Mouse (Mus musculus): ENCODE measurements around the gene Mecom. TPM values are rescaled to one million over a fixed set of nuclear protein-coding genes. Genes with fewer than 3 reads are reported as not detected.
A peak's percentile ranks its signal among the peaks of the same experiment; 100 is the strongest.

Mecom gene
- polyA plus RNA-seq, 1 experiment from 2014 or later = 68.8 TPM

- Histone ChIP-seq H3K27ac (peak overlapping the region; percentile 16; the same call in 1 of the 2 replicates), H3K9ac (no peak overlapping the region), H3K4me3 (no peak overlapping the region), H3K27me3 (no peaks in the 10 kb centered on the region), H3K4me1 (peaks cover 15% of the 10 kb centered on the region), H3K36me3 (no peaks in the 10 kb centered on the region), H3K9me3 (no peaks in the 10 kb centered on the region), H3K4me2 (no peak overlapping the region)
- ATAC-seq (ENCODE audit: borderline replicate concordance, extremely low read depth, low FRiP score, low TSS enrichment) = no peak
- 64% methylated on average over 4 of the region's 4 CpGs for WGBS
Observed at GRCm38 (mm10) chr3:30097129-30097528, 450.7 kb downstream of the Mecom start.

DNA sequence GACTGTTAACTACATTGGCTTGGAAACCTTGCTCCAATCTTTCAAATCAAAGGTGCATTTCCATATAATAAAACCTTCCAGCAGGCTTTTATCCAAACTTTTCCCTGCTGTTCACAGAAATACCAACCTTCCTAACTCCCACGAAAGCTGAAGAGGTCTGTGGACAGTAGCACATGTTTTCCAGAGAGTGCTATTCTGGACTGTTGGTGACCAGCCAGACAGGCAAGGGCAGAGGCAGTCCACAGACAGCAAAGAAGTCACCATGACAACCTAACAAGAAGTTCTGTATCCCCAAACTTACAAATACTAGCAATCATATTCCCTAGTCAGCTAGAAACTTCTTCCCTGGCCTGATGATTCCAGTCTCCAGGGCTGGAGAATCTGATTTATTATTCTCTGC, 454.8 kb downstream of the Mecom start:
- H3K4me3 ChIP-seq = no peak overlapping the region
- H3K9ac ChIP-seq = no peak overlapping the region
- no peaks in the 10 kb centered on the region for H3K9me3 ChIP-seq
- 45% methylated on average over 1 of the region's 1 CpGs for WGBS
- no peak overlapping the region for H3K27ac ChIP-seq
- H3K4me1 ChIP-seq = peaks cover 15% of the 10 kb centered on the region
- no peak for ATAC-seq (ENCODE audit: borderline replicate concordance, extremely low read depth, low FRiP score, low TSS enrichment)
- H3K4me2 ChIP-seq = no peak overlapping the region
- no peaks in the 10 kb centered on the region for H3K27me3 ChIP-seq
- no peaks in the 10 kb centered on the region for H3K36me3 ChIP-seq

DNA sequence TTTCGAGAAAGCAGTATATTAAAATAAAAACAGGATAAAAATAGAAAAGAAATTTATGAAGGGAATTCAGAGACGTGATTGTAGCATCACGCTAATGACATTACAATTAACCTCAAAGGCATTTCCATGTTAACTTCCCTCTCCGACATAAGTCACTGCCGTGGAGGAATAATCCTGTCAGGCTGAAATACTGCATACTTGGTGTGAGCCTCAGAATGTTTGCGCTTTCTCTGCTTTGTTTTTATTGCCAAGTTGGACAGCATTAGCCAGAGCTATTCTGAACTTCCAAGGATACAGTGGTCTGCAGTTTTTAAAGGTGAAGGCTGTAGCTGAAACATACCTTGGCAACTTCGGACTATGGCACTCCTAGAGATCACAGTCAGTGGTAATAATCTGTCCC, 455.3 kb downstream of the Mecom start:
- Histone ChIP-seq H3K4me3 (no peak overlapping the region), H3K27ac (no peak overlapping the region), H3K9me3 (no peaks in the 10 kb centered on the region), H3K4me2 (no peak overlapping the region), H3K27me3 (no peaks in the 10 kb centered on the region), H3K9ac (no peak overlapping the region), H3K36me3 (no peaks in the 10 kb centered on the region), H3K4me1 (peaks cover 11% of the 10 kb centered on the region)
- 60% methylated on average over 7 of the region's 7 CpGs for WGBS
- no peak for ATAC-seq (ENCODE audit: borderline replicate concordance, extremely low read depth, low FRiP score, low TSS enrichment)

- H3K27ac ChIP-seq = no peak overlapping the region
- no peaks in the 10 kb centered on the region for H3K36me3 ChIP-seq
- H3K9ac ChIP-seq = no peak overlapping the region
- H3K4me1 ChIP-seq = 0 out of 2 replicates have a peak, but pooled peaks cover 5% of the 10 kb centered on the region
- H3K4me3 ChIP-seq = no peak overlapping the region
- H3K9me3 ChIP-seq = no peaks in the 10 kb centered on the region
- H3K4me2 ChIP-seq = no peak overlapping the region
- no peak for ATAC-seq (ENCODE audit: borderline replicate concordance, extremely low read depth, low FRiP score, low TSS enrichment)
- H3K27me3 ChIP-seq = no peaks in the 10 kb centered on the region
- WGBS = 84% methylated on average over 3 of the region's 3 CpGs
Observed at GRCm38 (mm10) chr3:30091860-30092259, 455.9 kb downstream of the Mecom start.

GRCm38 (mm10) chr3:30091401-30091800, 456.4 kb downstream of the Mecom start:
- 83% methylated on average over 1 of the region's 1 CpGs for WGBS
- ATAC-seq (ENCODE audit: borderline replicate concordance, extremely low read depth, low FRiP score, low TSS enrichment) = no peak
- no peaks in the 10 kb centered on the region for H3K9me3 ChIP-seq
- no peak overlapping the region for H3K27ac ChIP-seq
- no peaks in the 10 kb centered on the region for H3K27me3 ChIP-seq
- no peaks in the 10 kb centered on the region for H3K36me3 ChIP-seq
- H3K9ac ChIP-seq = no peak overlapping the region
- H3K4me3 ChIP-seq = no peak overlapping the region
- H3K4me2 ChIP-seq = no peak overlapping the region
- H3K4me1 ChIP-seq = 0 out of 2 replicates have a peak, but pooled peaks cover 5% of the 10 kb centered on the region

GRCm38 (mm10) chr3:30086139-30086538, 461.7 kb downstream of the Mecom start:
- ATAC-seq (ENCODE audit: borderline replicate concordance, extremely low read depth, low FRiP score, low TSS enrichment) = no peak
- H3K4me3 ChIP-seq = no peak overlapping the region
- no peak overlapping the region for H3K27ac ChIP-seq
- WGBS = 64% methylated on average over 6 of the region's 6 CpGs
- H3K9me3 ChIP-seq = no peaks in the 10 kb centered on the region
- no peak overlapping the region for H3K4me2 ChIP-seq
- no peaks in the 10 kb centered on the region for H3K36me3 ChIP-seq
- H3K9ac ChIP-seq = no peak overlapping the region
- H3K27me3 ChIP-seq = no peaks in the 10 kb centered on the region
- peaks cover 2% of the 10 kb centered on the region; the same call in 1 of the 2 replicates for H3K4me1 ChIP-seq

DNA sequence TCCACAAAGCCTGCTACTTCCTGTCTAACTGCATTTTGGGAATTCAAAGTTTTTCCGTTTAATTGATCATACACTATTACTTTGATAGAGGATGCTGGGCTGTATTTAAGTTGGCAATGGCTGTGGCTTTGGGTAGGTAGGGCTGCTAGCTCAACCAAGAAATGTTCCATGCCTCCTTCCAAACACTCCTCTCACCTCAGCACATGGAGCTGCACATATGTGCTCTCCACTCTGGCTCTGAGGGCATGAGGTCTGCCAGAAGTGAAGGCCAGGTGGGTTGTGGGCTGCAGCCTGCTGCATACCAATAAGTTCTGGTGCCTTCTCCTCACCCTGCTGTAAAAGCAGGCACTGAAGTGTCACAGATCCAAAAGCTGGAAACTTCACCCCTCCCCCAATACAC, 464.0 kb downstream of the Mecom start:
- Histone ChIP-seq H3K27me3 (no peaks in the 10 kb centered on the region), H3K9me3 (no peaks in the 10 kb centered on the region), H3K36me3 (no peaks in the 10 kb centered on the region), H3K4me2 (no peak overlapping the region), H3K4me3 (no peak overlapping the region), H3K27ac (no peak overlapping the region), H3K9ac (no peak overlapping the region), H3K4me1 (peaks cover 14% of the 10 kb centered on the region)
- no peak for ATAC-seq (ENCODE audit: borderline replicate concordance, extremely low read depth, low FRiP score, low TSS enrichment)
- 68% methylated on average over 1 of the region's 1 CpGs for WGBS

- no peaks in the 10 kb centered on the region for H3K9me3 ChIP-seq
- no peak overlapping the region for H3K4me2 ChIP-seq
- H3K9ac ChIP-seq = no peak overlapping the region
- H3K4me3 ChIP-seq = no peak overlapping the region
- 88% methylated on average over 9 of the region's 9 CpGs for whole genome bisulfite sequencing
- ATAC-seq (ENCODE audit: borderline replicate concordance, extremely low read depth, low FRiP score, low TSS enrichment) = no peak
- peaks cover 14% of the 10 kb centered on the region for H3K4me1 ChIP-seq
- no peak overlapping the region for H3K27ac ChIP-seq
- no peaks in the 10 kb centered on the region for H3K27me3 ChIP-seq
- no peaks in the 10 kb centered on the region for H3K36me3 ChIP-seq
Observed at GRCm38 (mm10) chr3:30083268-30083667, 464.5 kb downstream of the Mecom start.

- no peak overlapping the region for H3K4me3 ChIP-seq
- no peak overlapping the region for H3K4me2 ChIP-seq
- no peaks in the 10 kb centered on the region for H3K36me3 ChIP-seq
- no peaks in the 10 kb centered on the region for H3K9me3 ChIP-seq
- peak overlapping the region; percentile 35 for H3K27ac ChIP-seq
- H3K9ac ChIP-seq = no peak overlapping the region
- 64% methylated on average over 7 of the region's 7 CpGs for WGBS
- peaks cover 14% of the 10 kb centered on the region for H3K4me1 ChIP-seq
- H3K27me3 ChIP-seq = no peaks in the 10 kb centered on the region
- no peak; the same call in 1 of the 2 replicates for ATAC-seq (ENCODE audit: borderline replicate concordance, extremely low read depth, low FRiP score, low TSS enrichment)
Observed at GRCm38 (mm10) chr3:30080827-30081226, 467.0 kb downstream of the Mecom start.

GRCm38 (mm10) chr3:30076522-30076921, 471.3 kb downstream of the Mecom start:
- no peaks in the 10 kb centered on the region for H3K27me3 ChIP-seq
- H3K36me3 ChIP-seq = no peaks in the 10 kb centered on the region
- no peak; the same call in 1 of the 2 replicates for ATAC-seq (ENCODE audit: borderline replicate concordance, extremely low read depth, low FRiP score, low TSS enrichment)
- H3K4me1 ChIP-seq = peaks cover 22% of the 10 kb centered on the region
- no peaks in the 10 kb centered on the region for H3K9me3 ChIP-seq
- H3K27ac ChIP-seq = no peak overlapping the region
- H3K4me3 ChIP-seq = no peak overlapping the region
- no peak overlapping the region for H3K4me2 ChIP-seq
- 71% methylated on average over 7 of the region's 7 CpGs for WGBS
- no peak overlapping the region for H3K9ac ChIP-seq

- H3K36me3 ChIP-seq = no peaks in the 10 kb centered on the region
- peaks cover 15% of the 10 kb centered on the region for H3K4me1 ChIP-seq
- no peaks in the 10 kb centered on the region for H3K9me3 ChIP-seq
- no peak overlapping the region for H3K9ac ChIP-seq
- no peak for ATAC-seq (ENCODE audit: borderline replicate concordance, extremely low read depth, low FRiP score, low TSS enrichment)
- H3K4me2 ChIP-seq = no peak overlapping the region
- no peaks in the 10 kb centered on the region for H3K27me3 ChIP-seq
- H3K27ac ChIP-seq = no peak overlapping the region
- H3K4me3 ChIP-seq = no peak overlapping the region
Observed at GRCm38 (mm10) chr3:30071271-30071670, 476.5 kb downstream of the Mecom start.

GRCm38 (mm10) chr3:30066519-30066918, 481.3 kb downstream of the Mecom start:
- no peak overlapping the region for H3K9ac ChIP-seq
- WGBS = 55% methylated on average over 7 of the region's 7 CpGs
- H3K4me1 ChIP-seq = peaks cover 8% of the 10 kb centered on the region
- H3K36me3 ChIP-seq = no peaks in the 10 kb centered on the region
- ATAC-seq (ENCODE audit: borderline replicate concordance, extremely low read depth, low FRiP score, low TSS enrichment) = no peak
- H3K27ac ChIP-seq = no peak overlapping the region
- H3K9me3 ChIP-seq = no peaks in the 10 kb centered on the region
- H3K4me2 ChIP-seq = no peak overlapping the region
- H3K4me3 ChIP-seq = no peak overlapping the region
- no peaks in the 10 kb centered on the region for H3K27me3 ChIP-seq

DNA sequence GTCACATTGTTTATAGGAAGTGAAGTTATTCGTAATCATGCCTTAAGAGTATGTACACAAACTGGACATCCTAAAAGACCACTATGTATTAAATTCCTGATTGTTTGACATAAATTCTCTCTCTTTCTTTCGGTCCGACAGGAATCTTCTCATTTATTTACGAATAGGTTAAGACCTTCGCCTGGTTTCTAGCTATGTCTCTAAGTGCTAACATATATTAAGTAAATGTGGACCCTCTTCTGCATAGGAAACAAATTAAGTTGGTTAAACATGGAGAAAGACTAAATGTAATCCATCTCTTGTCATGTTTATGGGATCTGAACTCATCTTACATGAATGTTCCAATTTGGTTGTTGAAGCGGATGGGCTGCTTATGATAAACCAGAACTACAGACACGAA, 487.8 kb downstream of the Mecom start:
- no peak overlapping the region for H3K9ac ChIP-seq
- no peak overlapping the region for H3K27ac ChIP-seq
- no peak overlapping the region for H3K4me2 ChIP-seq
- H3K36me3 ChIP-seq = no peaks in the 10 kb centered on the region
- no peak overlapping the region for H3K4me3 ChIP-seq
- no peak for ATAC-seq (ENCODE audit: borderline replicate concordance, extremely low read depth, low FRiP score, low TSS enrichment)
- whole genome bisulfite sequencing = 56% methylated on average over 7 of the region's 7 CpGs
- H3K9me3 ChIP-seq = no peaks in the 10 kb centered on the region
- H3K4me1 ChIP-seq = no peaks in the 10 kb centered on the region
- no peaks in the 10 kb centered on the region for H3K27me3 ChIP-seq
